ENCODE assay signal across 8 mouse cellular contexts in genomic region chr2:13385542-13386345, GRCm38 (mm10).
DNase-seq lines count a peak whose midpoint lies in the region; ATAC-seq and TF ChIP-seq lines count a peak whose summit lies in the region.

No protein-coding gene starts in this region.

- WGBS in forebrain, embryonic 16.5 days = 17% methylated on average over 3 of the region's 3 CpGs
- 60% methylated on average over 3 of the region's 3 CpGs for WGBS in liver, embryonic 13.5 days (ENCODE audit: insufficient replicate concordance)
- 71% methylated on average over 3 of the region's 3 CpGs for WGBS in small intestine, adult 2 months

- H3K4me1 ChIP-seq in forebrain, embryonic 16.5 days (replicated peaks; ENCODE audit: control insufficient read depth, insufficient read depth, low read length) = peaks cover 16% of the 10 kb centered on the region
- H3K4me1 ChIP-seq in liver, embryonic 13.5 days (replicated peaks) = peaks cover 34% of the 10 kb centered on the region
- H3K4me1 ChIP-seq in small intestine, adult 2 months (ENCODE audit: control insufficient read depth, insufficient read depth, insufficient read length, low read length) = no peaks in the 10 kb centered on the region

- no peak for DNase-seq in layer of hippocampus, adult 2 months (ENCODE audit: low spot score in 2 of 2)
- no peak for DNase-seq in layer of hippocampus, adult 8-10 months (ENCODE audit: low spot score in 2 of 2)
- peak; percentile 23 for DNase-seq in liver, embryonic 13.5 days
- no peak for DNase-seq in cerebellum, adult 18-20 months
- no peak for DNase-seq in left cerebral cortex, postnatal 36 days (ENCODE audit: low spot score in 2 of 2)
- no peak for DNase-seq in right cerebral cortex, postnatal 10 days (ENCODE audit: low spot score in 2 of 2)

- H3K36me3 ChIP-seq in forebrain, embryonic 16.5 days (ENCODE audit: control insufficient read depth, insufficient read depth) = no peaks in the 10 kb centered on the region
- no peaks in the 10 kb centered on the region for H3K36me3 ChIP-seq in liver, embryonic 13.5 days
- peaks cover 5% of the 10 kb centered on the region; the same call in 1 of the 2 replicates for H3K36me3 ChIP-seq in small intestine, adult 2 months (ENCODE audit: control insufficient read depth, insufficient read depth, low read length)

- H3K4me3 ChIP-seq in layer of hippocampus, adult 2 months = no peak overlapping the region
- no peak overlapping the region for H3K4me3 ChIP-seq in forebrain, embryonic 16.5 days (replicated peaks; ENCODE audit: low read length)
- no peak overlapping the region for H3K4me3 ChIP-seq in liver, embryonic 13.5 days (replicated peaks)
- H3K4me3 ChIP-seq in small intestine, adult 2 months (ENCODE audit: low read depth, low read length) = no peak overlapping the region

- TF ChIP-seq CTCF in layer of hippocampus, adult 2 months (conservative IDR thresholded peaks at IDR 0.05) = no peak
- no peak for TF ChIP-seq CTCF in small intestine, adult 2 months (IDR thresholded peaks at IDR 0.05; ENCODE audit: extremely low read depth, insufficient read length, insufficient replicate concordance, low read depth, low read length)

- H3K4me2 ChIP-seq in forebrain, embryonic 16.5 days (ENCODE audit: low read length) = no peak overlapping the region
- peak overlapping the region; percentile 52 for H3K4me2 ChIP-seq in liver, embryonic 13.5 days

- H3K9ac ChIP-seq in forebrain, embryonic 16.5 days (replicated peaks; ENCODE audit: low read depth, low read length) = 0 out of 2 replicates have a peak overlapping the region, but pooled peaks have one; percentile 30
- H3K9ac ChIP-seq in liver, embryonic 13.5 days = peak overlapping the region; percentile 33

- intact Hi-C loops in left cerebral cortex, postnatal 36 days (cut with DNase I) = no loop called here

- peak; percentile 84 for ATAC-seq in forebrain, embryonic 16.5 days
- ATAC-seq in liver, embryonic 13.5 days (ENCODE audit: low read depth) = no peak

- no peak for TF ChIP-seq POLR2A in small intestine, adult 2 months (IDR thresholded peaks at IDR 0.05; ENCODE audit: low read depth, low read length)

- no peaks in the 10 kb centered on the region for H3K9me3 ChIP-seq in forebrain, embryonic 16.5 days (ENCODE audit: control insufficient read depth, low read length)
- no peaks in the 10 kb centered on the region for H3K9me3 ChIP-seq in liver, embryonic 13.5 days (replicated peaks)

- peak overlapping the region; percentile 67 for H3K27ac ChIP-seq in layer of hippocampus, adult 2 months
- peak overlapping the region; percentile 74 for H3K27ac ChIP-seq in forebrain, embryonic 16.5 days (ENCODE audit: low read length)
- H3K27ac ChIP-seq in liver, embryonic 13.5 days = peak overlapping the region; percentile 81
- H3K27ac ChIP-seq in small intestine, adult 2 months (ENCODE audit: insufficient read depth, low read depth, low read length) = peak overlapping the region; percentile 23; the same call in 1 of the 2 replicates

- no peaks in the 10 kb centered on the region for H3K27me3 ChIP-seq in forebrain, embryonic 16.5 days (replicated peaks; ENCODE audit: control insufficient read depth, insufficient read depth, low read length)
- H3K27me3 ChIP-seq in liver, embryonic 13.5 days = no peaks in the 10 kb centered on the region
- H3K27me3 ChIP-seq in small intestine, adult 2 months (ENCODE audit: control insufficient read depth, insufficient read depth, low read length) = no peaks in the 10 kb centered on the region

Comparison
In these comparisons a context has a peak if more than half of its experiments do, and no peak if none do; other contexts are left out.
1. H3K27ac ChIP-seq: peak in every context shown above with its lines; median percentile 81 in liver, embryonic 13.5 days; 74 in forebrain, embryonic 16.5 days; 67 in layer of hippocampus, adult 2 months; 23 in small intestine, adult 2 months.